In genomic region chr1:59119720-59120457, GRCm38 (mm10) we compare ENCODE assay signal across 7 mouse cellular contexts. TPM values are rescaled to one million over a fixed set of nuclear protein-coding genes. Genes with fewer than 3 reads are reported as not detected.
DNase-seq lines count a peak whose midpoint lies in the region; ATAC-seq lines count a peak whose summit lies in the region.

Gene Tmem237, minus strand, starts transcription at chr1:59120408.

- peak; percentile 99 for ATAC-seq in intestine, embryonic 15.5 days

- H3K9ac ChIP-seq in intestine, embryonic 15.5 days, result peak within 1 kb of the TSS; percentile 77

- H3K4me2 ChIP-seq in intestine, embryonic 15.5 days (replicated peaks), result peak within 1 kb of the TSS; percentile 78

- under 1% methylated on average over 74 of the region's 74 CpGs for WGBS in intestine, embryonic 15.5 days
- under 1% methylated on average over 74 of the region's 74 CpGs for WGBS in midbrain, embryonic 10.5 days

- H3K27me3 ChIP-seq in intestine, embryonic 15.5 days (replicated peaks), result no peaks in the 10 kb centered on the region
- no peaks in the 10 kb centered on the region for H3K27me3 ChIP-seq in midbrain, embryonic 10.5 days (ENCODE audit: low read depth, poor library complexity, severe bottlenecking)

- H3K27ac ChIP-seq in intestine, embryonic 15.5 days, result peak within 1 kb of the TSS; percentile 82
- peak within 1 kb of the TSS; percentile 94 for H3K27ac ChIP-seq in midbrain, embryonic 10.5 days (replicated peaks)

- H3K36me3 ChIP-seq in intestine, embryonic 15.5 days, result no peaks in the 10 kb centered on the region
- peaks cover 18% of the 10 kb centered on the region for H3K36me3 ChIP-seq in midbrain, embryonic 10.5 days

- DNase-seq in adrenal gland, adult (ENCODE audit: inconsistent age in 2 of 2, low spot score in 1 of 2), result peak; percentile 94 to 97
- peak; percentile 95 for DNase-seq in embryo, embryonic 10.5 days (ENCODE audit: low spot score)
- peak; percentile 90 for DNase-seq in gastrocnemius, postnatal 25 days
- DNase-seq in left cerebral cortex, postnatal 25 days (ENCODE audit: low spot score in 2 of 2), result peak; percentile 94 to 97
- DNase-seq in midbrain, embryonic 10.5 days (ENCODE audit: low spot score), result peak; percentile 96
- peak; percentile 93 for DNase-seq in right cerebral cortex, postnatal 4 days

- intact Hi-C loops in left cerebral cortex, postnatal 25 days (cut with DNase I), result loop anchor here (1.0 to 2.0 kb wide), 2 partner anchors 117 to 146 kb away; partner anchors contain the start of gene Als2

- 0 out of 2 replicates have a peak, but pooled peaks cover 4% of the 10 kb centered on the region for H3K4me1 ChIP-seq in intestine, embryonic 15.5 days (replicated peaks)
- peaks cover 27% of the 10 kb centered on the region for H3K4me1 ChIP-seq in midbrain, embryonic 10.5 days

- peak within 1 kb of the TSS; percentile 80 for H3K4me3 ChIP-seq in intestine, embryonic 15.5 days (replicated peaks)
- H3K4me3 ChIP-seq in midbrain, embryonic 10.5 days, result peak within 1 kb of the TSS; percentile 70

- H3K9me3 ChIP-seq in intestine, embryonic 15.5 days, result no peaks in the 10 kb centered on the region
- H3K9me3 ChIP-seq in midbrain, embryonic 10.5 days (replicated peaks), result no peaks in the 10 kb centered on the region

RNA-seq across cellular contexts. Expression of gene Tmem237, which starts in this region (rescaled TPM):
- total RNA-seq in gastrocnemius, postnatal 25 days (2021), result 1 to 10 TPM; 2.6 to 3.0 TPM
- 33.8 and 37.1 TPM in 2 replicates for polyA plus RNA-seq in intestine, embryonic 15.5 days (2015; fragmentation: Nextera tagmentation; extraction: Ambion mirVana)
- total RNA-seq in left cerebral cortex, postnatal 25 days (2021), result 10 to 100 TPM; 28.0 to 34.3 TPM
- polyA plus RNA-seq in midbrain, embryonic 10.5 days (2016; fragmentation: Nextera tagmentation; extraction: Ambion mirVana), result 52.8 TPM in 2 replicates

Comparison
In these comparisons a context has a peak if more than half of its experiments do, and no peak if none do; other contexts are left out.
1. Peak in every context shown above with its lines: DNase-seq, ATAC-seq, H3K4me3 ChIP-seq and H3K27ac ChIP-seq.
2. RNA of gene Tmem237 (total RNA-seq): 28.0 to 34.3 TPM in left cerebral cortex, postnatal 25 days; 2.6 to 3.0 TPM in gastrocnemius, postnatal 25 days; every median in the first group is over 4 times any median in the second.